Mouse (Mus musculus): ENCODE results near the gene Dlg2.

DNA sequence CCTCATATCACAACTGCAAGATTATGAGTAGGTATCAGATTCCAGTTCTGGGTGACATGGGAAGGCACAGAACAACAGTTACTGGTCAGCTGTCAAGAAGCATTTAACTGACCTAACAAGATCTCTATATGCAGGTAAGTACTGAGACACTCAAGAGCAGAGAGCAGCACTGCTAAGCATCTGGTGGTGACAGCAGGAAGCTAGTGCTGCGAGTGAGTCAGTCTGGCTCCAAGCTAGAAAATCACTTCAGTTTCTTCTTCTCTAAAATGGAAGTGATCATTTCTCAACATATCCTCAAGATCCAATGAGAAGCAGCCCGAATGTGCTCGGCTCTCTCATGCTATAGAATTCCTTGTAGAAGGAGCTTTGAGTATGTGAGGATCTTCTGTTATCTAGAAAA lies 1618.7 kb downstream of the Dlg2 start:
- TF ChIP-seq CTCF (IDR thresholded peaks at IDR 0.05; ENCODE audit: extremely low read depth, insufficient read depth, insufficient read length, insufficient replicate concordance) = no peak
- no peak for TF ChIP-seq POLR2A (IDR thresholded peaks at IDR 0.05; ENCODE audit: low read depth, low read length)
